Mouse (Mus musculus) midbrain, embryonic 16.5 days (tissue): ENCODE data around the gene Gtf2h4. TPM values are rescaled to one million over a fixed set of nuclear protein-coding genes. Genes with fewer than 3 reads are reported as not detected.
A peak's percentile ranks its signal among the peaks of the same experiment; 100 is the strongest.

ENCODE experiments used
- ATAC-seq: fragments of 200-750 bp; cut with Nextera tagmentation; 2 replicates; pipeline ENCODE4 v1.8.0; 2017; ENCODE audit warnings: moderate TSS enrichment
- H3K27ac ChIP-seq: fragments of 300-500 bp; sonication (generic); 2 replicates; pipeline ENCODE4 v1.5.1; 2014; ENCODE audit warnings: mild to moderate bottlenecking, low read length, mixed read lengths
- H3K27me3 ChIP-seq: fragments of 300-500 bp; sonication (generic); 2 replicates; pipeline ENCODE4 v1.6.1; 2014; ENCODE audit warnings: low read depth, low read length, mixed read lengths; ENCODE audit not compliant: control insufficient read depth, insufficient read depth
- H3K36me3 ChIP-seq: fragments of 300-500 bp; sonication (generic); 2 replicates; pipeline ENCODE4 v1.6.1; 2014; ENCODE audit warnings: mild to moderate bottlenecking, low read length, moderate library complexity, mixed read lengths; ENCODE audit not compliant: control insufficient read depth, insufficient read depth
- H3K4me1 ChIP-seq: fragments of 300-500 bp; sonication (generic); 2 replicates; pipeline ENCODE4 v1.6.1; 2014; ENCODE audit warnings: mild to moderate bottlenecking, low read length, mixed read lengths; ENCODE audit not compliant: control insufficient read depth, insufficient read depth
- H3K4me2 ChIP-seq: fragments of 300-500 bp; sonication (generic); 2 replicates; pipeline ENCODE4 v1.6.1; 2014; ENCODE audit warnings: mild to moderate bottlenecking, low read length, mixed read lengths
- H3K4me3 ChIP-seq: fragments of 300-500 bp; sonication (generic); 2 replicates; pipeline ENCODE4 v1.5.1; 2014; ENCODE audit warnings: low read depth, mild to moderate bottlenecking, low read length, moderate library complexity, mixed read lengths
- H3K9ac ChIP-seq: fragments of 300-500 bp; sonication (generic); 2 replicates; pipeline ENCODE4 v1.6.1; 2014; ENCODE audit warnings: low read depth, low read length, mixed read lengths
- H3K9me3 ChIP-seq: fragments of 300-500 bp; sonication (generic); replicated peaks from 2 replicates; pipeline ENCODE4 v1.6.1; 2014; ENCODE audit warnings: mild to moderate bottlenecking, low read length, mixed read lengths; ENCODE audit not compliant: control insufficient read depth, poor library complexity, severe bottlenecking
- WGBS: fragments of 180-500 bp; shearing (Covaris S2); extraction: QIAGEN DNeasy Blood & Tissue Kit; methylation state at CpG from one replicate; pipeline ENCODE4 v1.1.7; 2014; 5-methylcytosine and 5-hydroxymethylcytosine counted together
- polyA plus RNA-seq: library from polyadenylated mRNA; unstranded; fragments of >200 nt; fragmentation: Nextera tagmentation; extraction: Ambion mirVana; gene quantifications from 2 replicates; pipeline ENCODE4 v1.2.1, GENCODE M21; 2015

Gene Gtf2h4
- 26.5 and 27.3 TPM in 2 replicates for polyA plus RNA-seq

GRCm38 (mm10) chr17:35673416-35674035, at the start of gene Gtf2h4:
TSS of gene Gtf2h4 (minus strand) at chr17:35673739.
- Histone ChIP-seq H3K27me3 (no peaks in the 10 kb centered on the region), H3K4me2 (peak within 1 kb of the TSS; percentile 95), H3K4me3 (peak within 1 kb of the TSS; percentile 73), H3K9ac (peak within 1 kb of the TSS; percentile 88), H3K36me3 (no peaks in the 10 kb centered on the region), H3K9me3 (no peaks in the 10 kb centered on the region), H3K27ac (peak within 1 kb of the TSS; percentile 63), H3K4me1 (peaks cover 7% of the 10 kb centered on the region)
- 2% methylated on average over 23 of the region's 23 CpGs for WGBS
- peak; percentile 97 for ATAC-seq

GRCm38 (mm10) chr17:35721676-35722075, 48.1 kb upstream of the Gtf2h4 start:
- H3K9ac ChIP-seq, result no peak overlapping the region
- peaks cover 4% of the 10 kb centered on the region; the same call in 1 of the 2 replicates for H3K4me1 ChIP-seq
- H3K4me3 ChIP-seq, result no peak overlapping the region
- H3K9me3 ChIP-seq, result no peaks in the 10 kb centered on the region
- ATAC-seq, result no peak
- 71% methylated on average over 8 of the region's 8 CpGs for WGBS
- H3K36me3 ChIP-seq, result no peaks in the 10 kb centered on the region
- no peak overlapping the region for H3K4me2 ChIP-seq
- no peak overlapping the region for H3K27ac ChIP-seq
- H3K27me3 ChIP-seq, result no peaks in the 10 kb centered on the region

- Histone ChIP-seq H3K4me3 (no peak overlapping the region), H3K9ac (0 out of 2 replicates have a peak overlapping the region, but pooled peaks have one; percentile 32), H3K4me2 (peak overlapping the region; percentile 29; the same call in 1 of the 2 replicates), H3K27ac (no peak overlapping the region), H3K27me3 (no peaks in the 10 kb centered on the region), H3K4me1 (peaks cover 4% of the 10 kb centered on the region; the same call in 1 of the 2 replicates), H3K9me3 (no peaks in the 10 kb centered on the region), H3K36me3 (no peaks in the 10 kb centered on the region)
- WGBS, result 16% methylated on average over 9 of the region's 11 CpGs
- 0 out of 2 replicates have a peak, but pooled peaks have one; percentile 42 for ATAC-seq
These were observed 46.8 kb upstream of the Gtf2h4 start for GRCm38 (mm10) chr17:35720340-35720727.

DNA sequence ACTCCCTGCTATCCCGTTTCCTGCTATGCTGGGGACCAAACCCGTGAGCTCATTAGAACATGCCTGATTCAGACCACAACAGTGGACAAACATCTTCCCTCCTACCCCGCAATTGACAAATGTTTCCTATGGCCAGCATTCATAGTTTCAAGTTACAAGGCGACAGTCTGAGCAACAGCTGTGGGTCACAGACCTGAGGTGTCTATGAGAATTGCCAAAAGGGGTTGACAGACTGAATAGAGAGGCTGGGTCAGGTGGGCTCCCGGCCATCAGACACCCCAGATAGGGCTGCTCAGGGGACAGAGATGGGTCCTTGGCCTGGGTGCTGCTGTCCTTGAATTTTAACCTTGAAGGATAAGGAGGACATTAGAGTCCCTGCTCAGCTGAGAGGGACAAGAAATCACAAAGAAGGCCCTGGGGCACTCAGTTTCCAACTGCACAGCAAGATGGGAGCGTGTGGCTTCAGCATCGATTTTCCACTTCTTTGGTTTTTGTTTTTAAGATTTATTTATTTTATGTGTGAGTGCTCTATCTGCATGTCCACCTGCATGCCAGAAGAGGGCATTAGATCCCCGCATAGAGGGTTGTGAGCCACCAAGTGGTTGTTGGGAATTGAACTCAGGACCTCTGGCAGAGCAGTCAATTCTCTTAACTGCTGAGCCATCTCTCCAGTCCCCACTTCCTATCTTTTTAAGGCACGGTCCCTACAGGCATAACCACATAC, 46.2 kb upstream of the Gtf2h4 start:
- no peak for ATAC-seq
- Histone ChIP-seq H3K27me3 (no peaks in the 10 kb centered on the region), H3K27ac (no peak overlapping the region), H3K36me3 (no peaks in the 10 kb centered on the region), H3K4me1 (peaks cover 4% of the 10 kb centered on the region; the same call in 1 of the 2 replicates), H3K4me2 (no peak overlapping the region), H3K9me3 (no peaks in the 10 kb centered on the region), H3K9ac (no peak overlapping the region), H3K4me3 (no peak overlapping the region)
- 69% methylated on average over 9 of the region's 9 CpGs for whole genome bisulfite sequencing

GRCm38 (mm10) chr17:35717080-35717479, 43.5 kb upstream of the Gtf2h4 start:
- no peak overlapping the region for H3K4me3 ChIP-seq
- H3K4me1 ChIP-seq, result peaks cover 4% of the 10 kb centered on the region; the same call in 1 of the 2 replicates
- no peak overlapping the region for H3K9ac ChIP-seq
- WGBS, result 90% methylated on average over 6 of the region's 6 CpGs
- H3K9me3 ChIP-seq, result no peaks in the 10 kb centered on the region
- no peak for ATAC-seq
- H3K4me2 ChIP-seq, result no peak overlapping the region
- no peaks in the 10 kb centered on the region for H3K27me3 ChIP-seq
- H3K27ac ChIP-seq, result no peak overlapping the region
- no peaks in the 10 kb centered on the region for H3K36me3 ChIP-seq

DNA sequence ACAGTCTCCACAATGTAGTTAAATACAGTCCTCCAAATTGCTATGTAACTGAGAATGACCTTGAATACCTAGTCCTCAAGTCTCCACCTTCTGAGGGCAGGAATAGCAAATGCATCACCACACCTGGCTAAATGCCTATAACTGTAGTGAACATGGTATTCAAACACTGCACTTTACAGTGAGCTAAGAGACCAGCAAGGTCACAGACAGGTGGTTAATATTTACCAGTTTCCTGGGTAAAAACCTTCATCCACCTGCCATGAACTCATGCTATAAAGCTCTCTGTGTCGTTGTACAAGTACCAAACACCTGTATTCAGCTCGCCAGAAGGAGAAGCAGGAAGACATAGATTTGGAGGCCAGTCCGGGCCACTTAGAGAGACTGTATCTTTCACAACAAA, 42.6 kb upstream of the Gtf2h4 start:
- Histone ChIP-seq H3K4me1 (peaks cover 4% of the 10 kb centered on the region; the same call in 1 of the 2 replicates), H3K36me3 (no peaks in the 10 kb centered on the region), H3K27ac (no peak overlapping the region), H3K4me3 (no peak overlapping the region), H3K9ac (no peak overlapping the region), H3K27me3 (no peaks in the 10 kb centered on the region), H3K4me2 (no peak overlapping the region), H3K9me3 (no peaks in the 10 kb centered on the region)
- no peak for ATAC-seq
- WGBS, result 89% methylated on average over 3 of the region's 3 CpGs

GRCm38 (mm10) chr17:35710705-35711347, 37.3 kb upstream of the Gtf2h4 start:
- ATAC-seq, result 0 out of 2 replicates have a peak, but pooled peaks have one; percentile 28
- Histone ChIP-seq H3K4me3 (no peak overlapping the region), H3K9ac (no peak overlapping the region), H3K9me3 (no peaks in the 10 kb centered on the region), H3K27me3 (no peaks in the 10 kb centered on the region), H3K36me3 (no peaks in the 10 kb centered on the region), H3K4me2 (no peak overlapping the region), H3K27ac (0 out of 2 replicates have a peak overlapping the region, but pooled peaks have one; percentile 18), H3K4me1 (peaks cover 7% of the 10 kb centered on the region; the same call in 1 of the 2 replicates)
- WGBS, result 19% methylated on average over 8 of the region's 8 CpGs

GRCm38 (mm10) chr17:35708611-35709010, 35.1 kb upstream of the Gtf2h4 start:
- Histone ChIP-seq H3K9me3 (no peaks in the 10 kb centered on the region), H3K36me3 (no peaks in the 10 kb centered on the region), H3K27ac (no peak overlapping the region), H3K4me3 (no peak overlapping the region), H3K27me3 (no peaks in the 10 kb centered on the region), H3K9ac (no peak overlapping the region), H3K4me1 (peaks cover 17% of the 10 kb centered on the region), H3K4me2 (no peak overlapping the region)
- 77% methylated on average over 2 of the region's 2 CpGs for WGBS
- ATAC-seq, result no peak
